Mouse (Mus musculus) kidney, embryonic 16.5 days (tissue): ENCODE results near the gene Itga5. TPM values are rescaled to one million over a fixed set of nuclear protein-coding genes. Genes with fewer than 3 reads are reported as not detected.

ENCODE experiments used
- ATAC-seq: fragments of 200-750 bp; cut with Nextera tagmentation; 2 replicates; pipeline ENCODE4 v1.8.0; 2017; ENCODE audit warnings: moderate TSS enrichment; ENCODE audit not compliant: low FRiP score, low TSS enrichment
- H3K27ac ChIP-seq: fragments of 300-500 bp; sonication (generic); 2 replicates; pipeline ENCODE4 v1.5.1; 2014; ENCODE audit warnings: low read length
- H3K27me3 ChIP-seq: fragments of 300-500 bp; sonication (generic); 2 replicates; pipeline ENCODE4 v1.6.1; 2014; ENCODE audit warnings: low read length, control low read depth, mixed read lengths; ENCODE audit not compliant: insufficient read depth
- H3K36me3 ChIP-seq: fragments of 300-500 bp; sonication (generic); 2 replicates; pipeline ENCODE4 v1.6.1; 2014; ENCODE audit warnings: low read length, control low read depth, mixed read lengths; ENCODE audit not compliant: insufficient read depth
- H3K4me1 ChIP-seq: fragments of 300-500 bp; sonication (generic); 2 replicates; pipeline ENCODE4 v1.6.1; 2014; ENCODE audit warnings: low read length, control low read depth, mixed read lengths; ENCODE audit not compliant: insufficient read depth
- H3K4me2 ChIP-seq: fragments of 300-500 bp; sonication (generic); replicated peaks from 2 replicates; pipeline ENCODE4 v1.6.1; 2014; ENCODE audit warnings: low read depth, low read length
- H3K4me3 ChIP-seq: fragments of 300-500 bp; sonication (generic); 2 replicates; pipeline ENCODE4 v1.5.1; 2014; ENCODE audit warnings: mild to moderate bottlenecking, low read length
- H3K9ac ChIP-seq: fragments of 300-500 bp; sonication (generic); replicated peaks from 2 replicates; pipeline ENCODE4 v1.6.1; 2014; ENCODE audit warnings: low read length
- H3K9me3 ChIP-seq: fragments of 300-500 bp; sonication (generic); 2 replicates; pipeline ENCODE4 v1.6.1; 2016; ENCODE audit warnings: low read length, control low read depth
- WGBS: fragments of 180-500 bp; shearing (Covaris S2); extraction: QIAGEN DNeasy Blood & Tissue Kit; methylation state at CpG from one replicate; pipeline ENCODE4 v1.1.7; 2014; 5-methylcytosine and 5-hydroxymethylcytosine counted together
- polyA plus RNA-seq: library from polyadenylated mRNA; unstranded; fragments of >200 nt; fragmentation: Nextera tagmentation; extraction: Ambion mirVana; gene quantifications from 2 replicates; pipeline ENCODE4 v1.2.1, GENCODE M21; 2015

The Itga5 gene
- polyA plus RNA-seq, 1 experiment from 2014 or later: 44.3 TPM

DNA sequence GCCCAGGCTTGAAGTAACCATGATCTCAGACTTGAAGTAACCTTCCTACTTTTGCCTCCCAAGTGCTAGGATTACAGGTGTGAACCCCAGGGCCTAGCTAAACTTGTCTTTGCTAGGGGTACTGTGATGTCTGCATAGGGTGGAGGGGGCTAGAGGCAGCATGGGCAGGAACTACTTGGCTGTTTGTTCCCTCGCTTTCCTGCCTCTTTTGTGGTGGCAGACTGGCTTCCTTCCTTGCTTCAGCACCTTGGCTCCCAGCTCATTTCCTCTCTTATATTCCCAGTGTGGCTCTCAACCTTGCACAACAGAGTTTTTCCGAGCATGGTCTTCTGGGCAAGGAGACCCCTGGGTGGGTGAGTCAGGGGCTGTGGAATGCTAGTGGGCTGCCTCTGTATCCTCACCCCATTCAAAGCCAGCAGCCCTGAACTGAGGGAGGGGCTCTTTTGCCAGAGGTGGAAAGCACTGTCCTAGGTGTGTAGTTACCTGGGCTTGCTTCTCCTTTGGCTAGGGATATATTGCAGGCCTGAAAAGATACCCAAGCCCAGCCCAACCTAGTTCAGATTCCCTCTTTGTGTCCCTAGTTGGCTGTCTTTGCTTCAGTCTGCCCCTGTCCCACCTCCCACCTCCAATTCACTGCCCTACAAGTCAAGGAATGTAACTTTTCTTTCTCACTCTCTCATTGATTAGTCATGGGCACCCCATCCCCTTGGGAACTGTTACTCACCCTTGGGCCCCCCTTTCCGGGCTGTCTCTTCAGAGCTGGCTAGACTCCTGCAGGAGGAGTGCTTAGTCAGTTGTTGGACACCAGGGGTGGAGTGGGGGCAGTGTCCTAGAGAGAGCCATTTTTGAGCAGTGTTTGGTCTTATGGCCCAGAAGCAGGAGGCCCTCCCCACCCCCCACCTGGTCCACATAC, 11.4 kb upstream of the Itga5 start:
- peak; percentile 53 for ATAC-seq
- peaks cover 33% of the 10 kb centered on the region for H3K4me1 ChIP-seq
- H3K9ac ChIP-seq: no peak overlapping the region
- H3K4me3 ChIP-seq: no peak overlapping the region
- no peaks in the 10 kb centered on the region for H3K27me3 ChIP-seq
- WGBS: 65% methylated on average over 3 of the region's 3 CpGs
- H3K36me3 ChIP-seq: no peaks in the 10 kb centered on the region
- H3K27ac ChIP-seq: peak overlapping the region; percentile 61; the same call in 1 of the 2 replicates
- H3K4me2 ChIP-seq: no peak overlapping the region
- no peaks in the 10 kb centered on the region for H3K9me3 ChIP-seq

- 0 out of 2 replicates have a peak overlapping the region, but pooled peaks have one; percentile 41 for H3K9ac ChIP-seq
- H3K4me1 ChIP-seq: peaks cover 28% of the 10 kb centered on the region
- H3K4me3 ChIP-seq: no peak overlapping the region
- peak overlapping the region; percentile 61; the same call in 1 of the 2 replicates for H3K27ac ChIP-seq
- no peaks in the 10 kb centered on the region for H3K9me3 ChIP-seq
- H3K27me3 ChIP-seq: no peaks in the 10 kb centered on the region
- H3K4me2 ChIP-seq: no peak overlapping the region
- 36% methylated on average over 8 of the region's 8 CpGs for WGBS
- no peaks in the 10 kb centered on the region for H3K36me3 ChIP-seq
- ATAC-seq: 0 out of 2 replicates have a peak, but pooled peaks have one; percentile 10
These were observed 10.3 kb upstream of the Itga5 start for GRCm38 (mm10) chr15:103376837-103377269.

- Histone ChIP-seq H3K9me3 (no peaks in the 10 kb centered on the region), H3K27me3 (no peaks in the 10 kb centered on the region), H3K4me1 (peaks cover 38% of the 10 kb centered on the region), H3K4me2 (no peak overlapping the region), H3K27ac (no peak overlapping the region), H3K36me3 (no peaks in the 10 kb centered on the region), H3K4me3 (no peak overlapping the region), H3K9ac (no peak overlapping the region)
- WGBS: 92% methylated on average over 4 of the region's 4 CpGs
- no peak for ATAC-seq
These were observed 8.7 kb upstream of the Itga5 start for GRCm38 (mm10) chr15:103375112-103375800.

- Histone ChIP-seq H3K27me3 (no peaks in the 10 kb centered on the region), H3K9me3 (no peaks in the 10 kb centered on the region)
- no peak for ATAC-seq
These were observed 5.9 kb upstream of the Itga5 start for GRCm38 (mm10) chr15:103372461-103372860.

GRCm38 (mm10) chr15:103371741-103372140, 5.2 kb upstream of the Itga5 start:
- H3K9me3 ChIP-seq: no peaks in the 10 kb centered on the region
- H3K9ac ChIP-seq: no peak overlapping the region
- no peak overlapping the region for H3K4me3 ChIP-seq
- peaks cover 20% of the 10 kb centered on the region for H3K4me1 ChIP-seq
- H3K27ac ChIP-seq: no peak overlapping the region
- H3K36me3 ChIP-seq: no peaks in the 10 kb centered on the region
- ATAC-seq: no peak
- H3K4me2 ChIP-seq: no peak overlapping the region
- WGBS: 75% methylated on average over 1 of the region's 1 CpGs
- no peaks in the 10 kb centered on the region for H3K27me3 ChIP-seq

More at GRCm38 (mm10) chr15:103372461-103372860, 5.9 kb upstream of the Itga5 start:
- Histone ChIP-seq H3K9ac (no peak overlapping the region), H3K4me2 (no peak overlapping the region), H3K4me1 (peaks cover 22% of the 10 kb centered on the region), H3K27ac (no peak overlapping the region), H3K4me3 (no peak overlapping the region), H3K36me3 (no peaks in the 10 kb centered on the region)

- no peak overlapping the region for H3K27ac ChIP-seq
- H3K9me3 ChIP-seq: no peaks in the 10 kb centered on the region
- no peak for ATAC-seq
- no peak overlapping the region for H3K9ac ChIP-seq
- peaks cover 17% of the 10 kb centered on the region for H3K4me1 ChIP-seq
- no peak overlapping the region for H3K4me3 ChIP-seq
- H3K4me2 ChIP-seq: no peak overlapping the region
- WGBS: 4% methylated on average over 2 of the region's 2 CpGs
- no peaks in the 10 kb centered on the region for H3K27me3 ChIP-seq
- H3K36me3 ChIP-seq: no peaks in the 10 kb centered on the region
These were observed 4.6 kb upstream of the Itga5 start for GRCm38 (mm10) chr15:103371208-103371607.

GRCm38 (mm10) chr15:103370462-103370861, 3.9 kb upstream of the Itga5 start:
- H3K4me2 ChIP-seq: no peak overlapping the region
- H3K4me1 ChIP-seq: peaks cover 17% of the 10 kb centered on the region
- H3K9ac ChIP-seq: no peak overlapping the region
- H3K27me3 ChIP-seq: no peaks in the 10 kb centered on the region
- no peaks in the 10 kb centered on the region for H3K9me3 ChIP-seq
- 16% methylated on average over 4 of the region's 4 CpGs for WGBS
- H3K4me3 ChIP-seq: no peak overlapping the region
- H3K36me3 ChIP-seq: no peaks in the 10 kb centered on the region
- no peak overlapping the region for H3K27ac ChIP-seq
- ATAC-seq: no peak

- no peaks in the 10 kb centered on the region for H3K27me3 ChIP-seq
- H3K9ac ChIP-seq: no peak overlapping the region
- ATAC-seq: no peak
- 48% methylated on average over 1 of the region's 1 CpGs for WGBS
- H3K9me3 ChIP-seq: no peaks in the 10 kb centered on the region
- H3K36me3 ChIP-seq: no peaks in the 10 kb centered on the region
- H3K4me1 ChIP-seq: peaks cover 26% of the 10 kb centered on the region
- no peak overlapping the region for H3K27ac ChIP-seq
- H3K4me3 ChIP-seq: no peak overlapping the region
- H3K4me2 ChIP-seq: no peak overlapping the region
These were observed 2.6 kb upstream of the Itga5 start for GRCm38 (mm10) chr15:103369123-103369522.

DNA sequence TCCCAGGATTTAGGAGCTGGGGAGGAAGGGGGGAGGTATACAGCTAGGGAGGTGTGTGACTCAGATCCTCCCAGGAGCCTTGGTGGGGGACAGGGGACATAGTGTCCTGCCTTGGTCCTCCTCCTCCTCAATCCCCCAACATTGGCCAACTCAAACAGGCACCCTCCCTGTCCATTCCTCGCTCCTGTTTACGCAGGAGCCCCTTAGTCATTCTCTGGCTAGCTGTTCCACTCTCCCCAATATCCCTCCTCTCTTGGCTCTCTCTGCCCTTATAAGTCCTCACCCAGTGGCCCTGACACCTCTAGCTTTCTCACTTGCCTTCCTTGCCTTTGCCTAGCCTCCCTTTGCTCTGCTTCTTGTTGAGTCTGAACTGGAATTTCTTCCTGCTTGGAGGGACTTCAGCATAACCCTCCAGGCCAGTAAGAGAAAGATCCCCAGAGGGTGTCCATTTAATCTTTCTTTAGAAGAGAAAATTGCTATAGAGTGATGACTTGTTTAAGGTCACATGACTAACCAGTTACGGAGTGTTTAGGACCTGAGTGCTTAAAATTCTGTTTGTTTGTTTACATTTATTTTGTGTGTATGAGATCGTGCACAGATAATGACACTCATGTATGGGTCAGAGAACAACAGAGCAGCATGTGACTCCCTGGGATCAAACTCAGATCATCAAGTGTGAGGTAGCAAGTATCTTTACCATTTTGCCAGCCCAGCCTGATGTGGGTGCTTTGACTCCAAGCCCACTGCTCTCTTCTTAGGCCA, 1.8 kb upstream of the Itga5 start:
- Histone ChIP-seq H3K9ac (no peak overlapping the region), H3K36me3 (no peaks in the 10 kb centered on the region), H3K4me2 (no peak overlapping the region), H3K9me3 (no peaks in the 10 kb centered on the region), H3K27ac (no peak overlapping the region), H3K4me3 (no peak overlapping the region), H3K4me1 (peaks cover 26% of the 10 kb centered on the region), H3K27me3 (no peaks in the 10 kb centered on the region)
- WGBS: 89% methylated on average over 4 of the region's 4 CpGs
- ATAC-seq: no peak
